Mouse (Mus musculus) cortical plate, adult 2 months (tissue): ENCODE data around the gene Pdgfb.

ENCODE experiments used
- CTCF ChIP-seq: fragments of 200-500 bp; IDR thresholded peaks from 2 replicates; pipeline ENCODE4 v1.5.1; 2011; ENCODE audit warnings: mild to moderate bottlenecking, control low read depth, low read length; ENCODE audit not compliant: insufficient read depth; ENCODE audit errors: extremely low read depth
- POLR2A ChIP-seq: fragments of 200-500 bp; IDR thresholded peaks from 2 replicates; pipeline ENCODE4 v1.6.1; 2011; ENCODE audit warnings: mild to moderate bottlenecking, low read length, control low read depth; ENCODE audit not compliant: insufficient read depth; ENCODE audit errors: extremely low read depth

GRCm38 (mm10) chr15:80050093-80050492, 35.3 kb upstream of the Pdgfb start:
- TF ChIP-seq CTCF (no peak), POLR2A (no peak)
